Mouse (Mus musculus) gastrocnemius, adult 2 months (tissue): ENCODE results near the gene Ccdc92b. TPM values are rescaled to one million over a fixed set of nuclear protein-coding genes. Genes with fewer than 3 reads are reported as not detected.

Experiments
- DNase-seq: peaks from one replicate; pipeline ENCODE4 v3.0.0; 2022
- H3K27ac ChIP-seq: fragments of 200-600 bp; 2 replicates; pipeline ENCODE4 v1.8.1; 2022; ENCODE audit warnings: mild to moderate bottlenecking
- H3K4me3 ChIP-seq: fragments of 200-600 bp; 2 replicates; pipeline ENCODE4 v1.8.1; 2022; ENCODE audit warnings: mild to moderate bottlenecking, moderate library complexity
- CTCF ChIP-seq: fragments of 200-600 bp; IDR thresholded peaks from 2 replicates; pipeline ENCODE4 v1.8.1; 2022; ENCODE audit warnings: antibody characterized with exemption, mild to moderate bottlenecking, moderate library complexity
- intact Hi-C: fragments of 180-260 bp; cut with DNase I; formaldehyde crosslinking; loops from one replicate; pipeline ENCODE4 v1.15.1; 2025
- total RNA-seq, 2 experiments: library from RNA; stranded (reverse); gene quantifications; 2 replicates each; pipeline ENCODE4 v1.2.3; 2021

Gene Ccdc92b
- total RNA-seq, 2 experiments from 2014 or later: 0.10 to 0.17 TPM

DNA sequence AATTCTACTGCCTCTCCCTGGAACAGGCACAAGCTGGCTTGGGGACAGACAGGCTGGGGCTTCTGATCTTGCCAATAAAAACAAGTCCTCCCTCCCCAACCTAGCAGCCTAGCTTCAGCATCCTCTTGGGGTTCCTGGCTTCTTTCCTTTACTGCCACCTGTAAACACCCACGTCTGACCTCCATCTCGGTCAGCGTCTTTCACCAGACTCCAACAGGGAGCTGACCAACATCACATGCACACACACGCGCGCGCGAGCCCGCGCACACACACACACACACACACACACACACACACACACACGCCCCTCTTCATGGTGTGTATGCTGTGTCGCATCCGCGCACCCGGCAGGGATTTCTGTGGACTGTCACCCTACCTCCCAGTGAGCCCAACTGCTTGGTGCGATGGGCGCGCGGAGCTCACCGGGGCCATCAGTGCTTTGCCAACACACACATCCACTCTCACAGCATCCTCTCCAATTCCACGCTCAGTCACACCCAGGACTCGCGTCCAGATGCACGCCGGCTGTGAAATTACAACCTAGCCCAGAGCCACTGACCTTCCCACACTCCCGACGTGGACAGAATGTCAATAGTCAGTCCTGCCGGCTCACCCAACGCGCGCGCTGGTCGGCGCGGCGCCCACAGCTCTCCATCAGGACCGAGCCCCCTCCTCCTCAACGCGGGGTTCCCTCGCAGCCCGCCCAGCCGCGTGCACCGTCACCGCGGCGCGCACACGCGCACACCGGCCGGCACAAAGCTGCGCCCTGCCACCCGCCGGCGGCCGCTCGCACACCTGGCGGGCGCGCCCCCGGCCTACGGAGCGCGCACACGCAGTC is 29.8 kb upstream of the Ccdc92b start:
- intact Hi-C loops: no loop called here
- DNase-seq: no peak
- Histone ChIP-seq H3K27ac (no peak overlapping the region), H3K4me3 (no peak overlapping the region)
- no peak for TF ChIP-seq CTCF

DNA sequence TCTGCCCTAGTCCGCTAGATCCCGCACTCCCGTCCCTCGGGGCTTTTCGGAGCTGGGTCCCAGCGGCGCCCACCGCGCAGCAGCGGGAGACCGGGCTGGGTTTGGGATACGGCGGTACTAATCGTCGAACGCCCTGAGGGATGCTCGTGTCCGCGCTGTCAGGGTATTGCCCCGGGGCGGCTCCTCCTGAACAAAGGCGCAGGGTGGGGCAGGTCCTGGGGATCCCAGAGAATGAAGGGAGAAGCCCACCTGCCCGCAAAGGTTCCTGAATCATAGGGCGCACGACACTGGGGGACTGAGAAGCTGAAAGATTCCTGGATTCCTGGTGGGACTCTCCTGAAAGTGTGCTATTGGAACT is 29.2 kb upstream of the Ccdc92b start:
- TF ChIP-seq CTCF: no peak
- no peak for DNase-seq
- Histone ChIP-seq H3K27ac (no peak overlapping the region), H3K4me3 (no peak overlapping the region)
- intact Hi-C loops: no loop called here

- no peak overlapping the region for H3K27ac ChIP-seq
- TF ChIP-seq CTCF: no peak
- H3K4me3 ChIP-seq: no peak overlapping the region
- intact Hi-C loops: no loop called here
- no peak for DNase-seq
These were observed 28.7 kb upstream of the Ccdc92b start for GRCm38 (mm10) chr11:74590691-74591090.

GRCm38 (mm10) chr11:74592246-74592645 is 27.2 kb upstream of the Ccdc92b start:
- no peak for DNase-seq
- H3K27ac ChIP-seq: no peak overlapping the region
- H3K4me3 ChIP-seq: no peak overlapping the region
- intact Hi-C loops: no loop called here
- no peak for TF ChIP-seq CTCF

GRCm38 (mm10) chr11:74597283-74597989 is 22.0 kb upstream of the Ccdc92b start:
- intact Hi-C loops: no loop called here
- no peak overlapping the region for H3K27ac ChIP-seq
- no peak for TF ChIP-seq CTCF
- no peak overlapping the region for H3K4me3 ChIP-seq
- no peak for DNase-seq

DNA sequence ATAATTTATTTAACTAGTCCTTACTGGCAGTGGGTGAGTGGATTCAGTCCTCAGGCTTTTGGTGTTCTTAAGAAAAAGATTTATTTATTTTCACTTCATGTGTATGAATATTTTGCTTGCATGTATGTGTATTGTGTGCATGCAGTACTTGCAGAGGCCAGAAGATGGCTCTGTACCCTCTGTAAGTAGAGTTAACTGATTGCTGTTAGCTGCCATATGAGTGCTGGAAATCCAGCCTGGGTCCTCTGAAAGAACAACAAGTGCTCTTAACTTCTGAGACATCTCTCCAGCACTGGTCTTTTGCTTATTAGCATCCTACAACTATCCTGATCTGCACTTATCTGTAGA is 21.4 kb upstream of the Ccdc92b start:
- no peak for DNase-seq
- intact Hi-C loops: no loop called here
- no peak overlapping the region for H3K27ac ChIP-seq
- TF ChIP-seq CTCF: no peak
- no peak overlapping the region for H3K4me3 ChIP-seq

- TF ChIP-seq CTCF: no peak
- DNase-seq: no peak
- intact Hi-C loops: no loop called here
- no peak overlapping the region for H3K27ac ChIP-seq
- H3K4me3 ChIP-seq: no peak overlapping the region
These were observed 17.1 kb upstream of the Ccdc92b start for GRCm38 (mm10) chr11:74602286-74602685.

DNA sequence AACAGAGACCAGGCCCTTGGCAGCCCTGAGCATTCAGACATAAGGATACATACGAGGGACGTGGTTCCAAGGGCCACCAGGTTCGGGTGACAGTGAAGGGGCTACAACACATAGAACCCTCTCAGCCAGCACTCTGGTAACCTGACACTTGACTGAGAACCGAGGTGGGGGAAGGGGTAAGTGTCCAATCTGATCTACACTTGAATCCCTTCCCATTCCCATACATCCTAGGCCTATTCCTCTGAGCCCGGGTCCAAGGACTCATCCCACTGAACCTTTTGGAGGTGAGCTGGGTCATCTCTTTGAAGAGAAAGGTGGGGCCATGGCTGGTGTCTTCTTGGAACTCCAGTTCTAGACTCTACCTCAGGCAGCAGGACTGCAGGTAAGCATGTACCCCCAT is 9.3 kb upstream of the Ccdc92b start:
- DNase-seq: no peak
- no peak overlapping the region for H3K4me3 ChIP-seq
- TF ChIP-seq CTCF: no peak
- intact Hi-C loops: no loop called here
- no peak overlapping the region for H3K27ac ChIP-seq

DNA sequence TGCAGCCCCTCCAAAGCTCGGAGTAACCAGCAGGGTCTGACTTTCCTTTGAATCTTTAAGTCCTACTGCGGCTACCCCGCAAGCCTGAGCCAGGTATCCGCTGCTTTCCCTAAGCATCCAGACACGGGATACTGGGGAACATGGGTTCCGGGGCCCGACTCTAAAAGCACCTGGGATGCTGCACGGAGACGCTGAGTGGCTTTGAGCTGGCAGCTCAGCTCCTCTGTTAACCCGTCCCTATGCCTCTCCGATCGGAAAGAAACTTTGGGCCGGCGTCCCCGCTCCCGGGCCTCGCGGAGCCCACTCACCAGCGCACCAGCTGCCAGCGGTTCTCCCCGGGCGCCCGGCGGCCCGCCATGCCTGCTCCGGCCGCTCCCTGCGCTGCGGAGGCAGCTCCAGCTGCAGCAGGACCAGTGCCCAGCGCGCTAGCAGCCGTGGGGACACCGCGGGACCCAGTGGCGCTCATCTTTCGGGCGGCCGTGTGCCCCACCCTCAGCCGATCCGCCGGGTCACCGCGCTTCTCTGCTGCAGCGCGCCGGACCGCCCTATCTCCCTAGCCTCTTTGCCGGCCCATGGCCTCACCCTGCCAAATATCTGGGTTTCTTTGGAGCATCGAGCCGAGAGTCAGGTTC is 8.7 kb upstream of the Ccdc92b start, which contains the start of gene Rap1gap2:
Rap1gap2 (minus strand) TSS at position 371 of the 632 bp plus-strand sequence.
- TF ChIP-seq CTCF: no peak
- intact Hi-C loops: no loop called here
- DNase-seq: peak; percentile 22

DNA sequence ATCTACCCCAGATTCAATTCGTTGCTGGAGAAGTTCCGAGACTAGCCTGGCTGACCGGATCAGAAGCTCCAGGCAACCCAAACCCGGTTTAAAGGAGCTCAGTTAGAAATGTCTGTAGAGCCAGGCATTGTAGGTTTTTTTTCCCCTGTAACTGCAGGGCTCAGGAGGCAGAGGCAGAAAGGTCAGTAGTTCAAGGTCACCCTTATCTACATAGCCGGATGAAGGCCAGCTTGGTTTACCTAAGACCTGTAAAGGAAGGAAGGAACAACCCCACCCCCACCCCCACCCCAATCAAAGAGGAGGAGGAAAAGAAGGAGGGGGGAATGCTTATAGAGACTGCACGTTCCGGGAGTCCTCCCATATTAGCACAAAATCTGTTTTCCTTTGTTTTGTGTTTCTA is 8.0 kb upstream of the Ccdc92b start:
- intact Hi-C loops: no loop called here
- TF ChIP-seq CTCF: no peak
- H3K4me3 ChIP-seq: no peak overlapping the region
- no peak overlapping the region for H3K27ac ChIP-seq
- no peak for DNase-seq

More for the DNA sequence above, 8.7 kb upstream of the Ccdc92b start, which contains the start of gene Rap1gap2:
- H3K4me3 ChIP-seq: peak within 1 kb of the TSS; percentile 61
- H3K27ac ChIP-seq: no peak within 1 kb of the TSS

DNA sequence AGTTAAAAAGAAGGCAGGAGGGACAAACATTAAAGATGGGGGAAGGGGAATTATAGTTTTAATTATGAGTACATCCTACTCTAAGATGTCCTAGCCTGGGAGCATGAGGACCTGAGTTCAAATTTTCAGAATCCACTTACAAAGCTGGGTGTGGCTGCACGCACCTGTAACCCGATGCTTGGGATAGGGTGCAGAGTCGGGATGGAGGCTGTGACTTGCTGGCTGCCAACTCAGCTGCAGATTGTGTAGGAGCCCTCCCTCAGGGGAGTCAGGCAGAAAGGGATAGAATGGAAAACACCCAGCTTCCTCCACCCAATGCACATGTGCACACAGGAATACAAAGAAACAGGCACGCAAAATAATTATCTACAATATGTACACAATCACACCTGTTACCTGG is 6.0 kb upstream of the Ccdc92b start:
- Histone ChIP-seq H3K27ac (no peak overlapping the region), H3K4me3 (no peak overlapping the region)
- no peak for DNase-seq
- intact Hi-C loops: no loop called here
- TF ChIP-seq CTCF: no peak

- intact Hi-C loops: no loop called here
- H3K27ac ChIP-seq: no peak overlapping the region
- DNase-seq: no peak
- H3K4me3 ChIP-seq: no peak overlapping the region
- TF ChIP-seq CTCF: no peak
These were observed 3.8 kb upstream of the Ccdc92b start for GRCm38 (mm10) chr11:74615571-74615970.

GRCm38 (mm10) chr11:74619956-74620300 is 523 bp downstream of the Ccdc92b start:
- no peak for DNase-seq
- no peak for TF ChIP-seq CTCF
- H3K27ac ChIP-seq: no peak overlapping the region
- no peak overlapping the region for H3K4me3 ChIP-seq
- intact Hi-C loops: no loop called here
